Mouse (Mus musculus): ENCODE measurements around the gene Tmeff1.

DNA sequence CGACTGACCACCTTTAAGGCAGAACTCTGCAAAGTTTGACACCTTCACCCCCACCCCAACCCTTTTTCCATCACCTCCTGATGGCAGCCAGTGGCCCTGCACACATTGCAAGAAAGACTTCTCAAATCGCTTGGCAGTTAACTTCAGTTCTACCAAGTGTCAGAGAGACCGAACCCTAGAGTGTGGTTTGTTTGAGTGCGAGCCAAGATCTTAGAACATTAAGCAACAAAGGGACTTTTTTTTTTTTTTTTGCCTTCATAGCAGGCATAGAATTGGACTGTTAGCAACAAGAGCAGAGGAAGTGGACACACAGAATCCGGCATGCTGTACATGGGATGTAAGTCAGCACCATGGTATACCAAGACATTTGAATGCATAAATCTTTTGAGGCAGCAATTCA lies 35.3 kb upstream of the Tmeff1 start:
- TF ChIP-seq EP300 (IDR thresholded peaks at IDR 0.05) (no peak), CTCF (IDR thresholded peaks at IDR 0.05) (peak; percentile 20; the same call in 1 of the 2 replicates)

All from lung, postnatal 0 days (tissue).